Mouse (Mus musculus) erythroblast, embryonic 14.5 days (primary cell): ENCODE data around the gene Ddx17.

ENCODE experiments used
- GATA1 ChIP-seq: IDR thresholded peaks from 2 replicates; pipeline ENCODE4 v1.6.1; 2012; ENCODE audit warnings: low read length, inconsistent platforms, mixed read lengths
- TAL1 ChIP-seq: IDR thresholded peaks from 3 replicates; pipeline ENCODE4 v1.6.1; 2012; ENCODE audit warnings: low read length, inconsistent platforms, mixed read lengths

DNA sequence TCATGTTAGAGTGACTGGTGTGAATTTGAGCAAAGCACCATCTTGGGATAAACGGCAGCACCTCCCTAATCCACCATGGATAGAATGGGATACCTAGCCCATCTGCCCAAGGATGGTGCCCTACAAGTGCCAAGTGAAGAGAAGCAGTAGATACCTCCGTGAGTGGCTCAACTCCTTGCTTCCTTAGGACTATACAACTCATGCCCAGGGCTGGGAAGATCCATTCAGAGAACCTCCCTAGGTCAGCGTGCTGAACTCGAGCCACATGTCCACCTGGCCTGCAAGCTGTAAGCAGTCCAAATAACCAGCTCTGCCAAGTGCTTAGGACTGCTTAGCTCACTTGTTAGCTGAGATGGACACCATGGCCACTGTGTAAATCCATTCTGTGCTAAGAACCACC is 19.3 kb downstream of the Ddx17 start:
- no peak for TF ChIP-seq GATA1
- no peak for TF ChIP-seq TAL1
